Mouse (Mus musculus) hindbrain, embryonic 15.5 days (tissue): ENCODE measurements around the gene Gm21970. TPM values are rescaled to one million over a fixed set of nuclear protein-coding genes. Genes with fewer than 3 reads are reported as not detected.

Experiments used
- ATAC-seq: fragments of 200-750 bp; cut with Nextera tagmentation; 2 replicates; pipeline ENCODE4 v1.8.0; 2017; ENCODE audit warnings: low read depth, moderate number of reproducible peaks, moderate TSS enrichment; ENCODE audit not compliant: low FRiP score
- H3K27ac ChIP-seq: fragments of 300-500 bp; sonication (generic); replicated peaks from 2 replicates; pipeline ENCODE4 v1.5.1; 2015; ENCODE audit warnings: mild to moderate bottlenecking, inconsistent platforms
- H3K27me3 ChIP-seq: fragments of 300-500 bp; sonication (generic); 2 replicates; pipeline ENCODE4 v1.6.1; 2015; ENCODE audit warnings: control low read depth, inconsistent platforms
- H3K36me3 ChIP-seq: fragments of 300-500 bp; sonication (generic); 2 replicates; pipeline ENCODE4 v1.6.1; 2015; ENCODE audit warnings: control low read depth, inconsistent platforms
- H3K4me1 ChIP-seq: fragments of 300-500 bp; sonication (generic); replicated peaks from 2 replicates; pipeline ENCODE4 v1.6.1; 2015; ENCODE audit warnings: control low read depth, inconsistent platforms
- H3K4me2 ChIP-seq: fragments of 300-500 bp; sonication (generic); 2 replicates; pipeline ENCODE4 v1.6.1; 2015; ENCODE audit warnings: moderate library complexity, mild to moderate bottlenecking, inconsistent platforms
- H3K4me3 ChIP-seq: fragments of 300-500 bp; sonication (generic); 2 replicates; pipeline ENCODE4 v1.5.1; 2015; ENCODE audit warnings: mild to moderate bottlenecking, inconsistent platforms
- H3K9ac ChIP-seq: fragments of 300-500 bp; sonication (generic); 2 replicates; pipeline ENCODE4 v1.6.1; 2015; ENCODE audit warnings: inconsistent platforms
- H3K9me3 ChIP-seq: fragments of 300-500 bp; sonication (generic); 2 replicates; pipeline ENCODE4 v1.6.1; 2016; ENCODE audit warnings: control low read depth, inconsistent platforms
- WGBS: fragments of 180-500 bp; shearing (Covaris S2); methylation state at CpG from one replicate; pipeline ENCODE4 v1.1.7; 2015; 5-methylcytosine and 5-hydroxymethylcytosine counted together
- polyA plus RNA-seq: library from polyadenylated mRNA; unstranded; fragments of >200 nt; fragmentation: Nextera tagmentation; extraction: Ambion mirVana; gene quantifications from 2 replicates; pipeline ENCODE4 v1.2.1, GENCODE M21; 2015

The Gm21970 gene
- polyA plus RNA-seq, 1 experiment from 2014 or later = not detected

- no peaks in the 10 kb centered on the region for H3K36me3 ChIP-seq
- H3K4me1 ChIP-seq = no peaks in the 10 kb centered on the region
- H3K9ac ChIP-seq = no peak overlapping the region
- no peaks in the 10 kb centered on the region for H3K27me3 ChIP-seq
- no peak for ATAC-seq
- no peak overlapping the region for H3K4me3 ChIP-seq
- H3K9me3 ChIP-seq = no peaks in the 10 kb centered on the region
- WGBS = 83% methylated on average over 5 of the region's 5 CpGs
- H3K27ac ChIP-seq = no peak overlapping the region
- no peak overlapping the region for H3K4me2 ChIP-seq
Measured at GRCm38 (mm10) chr16:91445566-91445965, 54.0 kb downstream of the Gm21970 start.

DNA sequence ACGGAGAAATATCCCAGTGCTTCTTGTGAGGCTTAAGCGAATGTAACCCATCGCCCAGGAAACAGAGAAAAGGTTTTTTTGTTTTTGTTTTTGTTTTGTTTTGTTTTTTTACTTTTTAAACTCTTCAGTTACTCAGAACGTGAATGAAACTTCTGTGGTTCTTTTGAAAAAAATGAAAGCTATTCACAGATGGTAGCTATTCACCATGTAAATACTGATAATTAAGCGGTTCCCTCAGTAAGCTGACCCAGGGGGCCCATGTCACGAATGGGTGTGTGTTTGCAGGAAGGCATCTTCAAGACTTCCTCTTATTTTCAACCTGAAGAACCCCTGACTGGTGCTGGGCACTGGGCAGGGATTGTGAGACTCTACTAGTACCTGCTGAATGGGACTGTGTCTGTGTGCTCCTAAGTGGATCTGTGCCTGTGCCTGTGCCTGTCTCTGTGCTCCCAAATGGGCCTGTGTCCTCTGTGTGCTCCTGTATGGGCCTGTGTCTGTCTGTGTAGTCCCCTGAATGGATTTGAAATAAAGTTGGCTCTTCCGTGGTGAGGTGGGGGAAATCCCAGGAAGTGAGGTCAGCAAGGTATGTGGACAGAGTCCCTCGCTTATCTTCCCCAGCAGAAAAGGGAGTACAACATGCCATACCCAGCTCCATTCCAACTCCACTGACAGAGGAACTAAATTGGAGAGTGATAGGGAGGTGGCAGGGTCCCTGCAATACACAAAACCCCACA, 55.4 kb downstream of the Gm21970 start:
- no peaks in the 10 kb centered on the region for H3K4me1 ChIP-seq
- no peak overlapping the region for H3K27ac ChIP-seq
- H3K36me3 ChIP-seq = no peaks in the 10 kb centered on the region
- 76% methylated on average over 8 of the region's 8 CpGs for WGBS
- ATAC-seq = no peak
- H3K9ac ChIP-seq = no peak overlapping the region
- no peaks in the 10 kb centered on the region for H3K27me3 ChIP-seq
- no peaks in the 10 kb centered on the region for H3K9me3 ChIP-seq
- H3K4me2 ChIP-seq = no peak overlapping the region
- H3K4me3 ChIP-seq = no peak overlapping the region

- 86% methylated on average over 6 of the region's 6 CpGs for WGBS
Measured at GRCm38 (mm10) chr16:91447512-91447900, 56.0 kb downstream of the Gm21970 start.

GRCm38 (mm10) chr16:91448088-91448487, 56.6 kb downstream of the Gm21970 start:
- Histone ChIP-seq H3K36me3 (no peaks in the 10 kb centered on the region), H3K4me2 (no peak overlapping the region), H3K4me1 (no peaks in the 10 kb centered on the region), H3K27me3 (no peaks in the 10 kb centered on the region), H3K4me3 (no peak overlapping the region), H3K9me3 (no peaks in the 10 kb centered on the region), H3K9ac (no peak overlapping the region), H3K27ac (no peak overlapping the region)
- ATAC-seq = no peak
- WGBS = 95% methylated on average over 5 of the region's 5 CpGs

More at GRCm38 (mm10) chr16:91447512-91447900, 56.0 kb downstream of the Gm21970 start:
- Histone ChIP-seq H3K27me3 (no peaks in the 10 kb centered on the region), H3K4me2 (no peak overlapping the region), H3K27ac (no peak overlapping the region), H3K4me1 (no peaks in the 10 kb centered on the region), H3K9me3 (no peaks in the 10 kb centered on the region), H3K9ac (no peak overlapping the region), H3K4me3 (no peak overlapping the region), H3K36me3 (no peaks in the 10 kb centered on the region)
- no peak for ATAC-seq

- Histone ChIP-seq H3K4me2 (no peak overlapping the region), H3K9me3 (no peaks in the 10 kb centered on the region), H3K4me3 (no peak overlapping the region), H3K27me3 (no peaks in the 10 kb centered on the region), H3K27ac (no peak overlapping the region), H3K36me3 (no peaks in the 10 kb centered on the region), H3K9ac (no peak overlapping the region), H3K4me1 (no peaks in the 10 kb centered on the region)
- no peak for ATAC-seq
- 86% methylated on average over 7 of the region's 7 CpGs for WGBS
Measured at GRCm38 (mm10) chr16:91448895-91449294, 57.4 kb downstream of the Gm21970 start.

DNA sequence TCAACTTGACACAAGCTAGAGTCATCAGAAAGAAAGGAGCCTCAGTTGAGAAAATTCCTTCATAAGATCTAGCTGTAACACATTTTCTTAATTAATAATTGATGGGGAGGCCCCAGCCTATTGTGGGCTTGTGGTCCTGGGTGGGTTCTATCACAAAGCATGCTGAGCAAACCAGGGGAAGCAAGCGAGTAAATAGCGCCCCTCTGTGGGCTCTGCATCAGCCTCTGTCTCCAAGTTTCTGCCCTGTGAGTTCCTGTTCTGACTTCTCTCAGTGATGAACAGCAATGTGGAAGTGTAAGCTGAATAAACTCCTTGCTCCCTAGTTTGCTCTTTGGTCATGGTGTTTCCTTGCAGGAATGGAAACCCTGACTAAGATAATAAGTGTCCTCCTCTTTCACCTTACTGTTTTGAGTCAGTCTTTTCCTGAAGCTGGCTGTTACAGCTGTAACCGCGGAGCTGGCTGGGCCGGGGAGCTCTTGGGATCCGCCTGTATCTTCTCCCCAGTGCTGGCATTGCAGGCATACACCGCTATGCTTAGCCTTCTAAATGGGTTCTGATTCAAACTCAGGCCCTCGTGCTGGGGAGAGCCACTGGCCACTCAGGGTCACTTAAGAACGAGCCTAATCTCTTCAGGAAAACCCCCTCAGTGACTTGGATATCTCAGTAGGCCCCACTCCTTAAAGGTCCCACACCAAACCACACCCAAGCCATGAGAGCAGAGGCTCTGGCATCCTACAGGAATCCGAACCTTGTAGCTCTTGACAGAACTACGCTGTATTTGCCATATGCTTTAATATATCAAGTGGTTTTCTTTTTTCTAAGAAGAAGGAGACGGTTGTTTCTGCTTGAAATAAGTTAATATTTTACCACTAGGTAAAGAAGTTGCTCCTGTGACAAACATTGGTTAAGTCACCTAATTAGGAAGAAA, 58.9 kb downstream of the Gm21970 start:
- Histone ChIP-seq H3K4me2 (no peak overlapping the region), H3K4me1 (no peaks in the 10 kb centered on the region), H3K27me3 (no peaks in the 10 kb centered on the region), H3K4me3 (no peak overlapping the region), H3K36me3 (no peaks in the 10 kb centered on the region), H3K27ac (no peak overlapping the region), H3K9ac (no peak overlapping the region), H3K9me3 (no peaks in the 10 kb centered on the region)
- ATAC-seq = no peak
- WGBS = 87% methylated on average over 12 of the region's 12 CpGs

- Histone ChIP-seq H3K4me2 (no peak overlapping the region), H3K9ac (no peak overlapping the region), H3K9me3 (no peaks in the 10 kb centered on the region), H3K4me1 (no peaks in the 10 kb centered on the region), H3K27me3 (no peaks in the 10 kb centered on the region), H3K36me3 (no peaks in the 10 kb centered on the region), H3K27ac (no peak overlapping the region), H3K4me3 (no peak overlapping the region)
- ATAC-seq = no peak
- WGBS = 88% methylated on average over 2 of the region's 2 CpGs
Measured at GRCm38 (mm10) chr16:91451949-91452348, 60.4 kb downstream of the Gm21970 start.

GRCm38 (mm10) chr16:91452363-91452896, 60.9 kb downstream of the Gm21970 start:
- Histone ChIP-seq H3K9ac (no peak overlapping the region), H3K9me3 (no peaks in the 10 kb centered on the region), H3K4me3 (no peak overlapping the region), H3K27me3 (no peaks in the 10 kb centered on the region), H3K4me1 (no peaks in the 10 kb centered on the region), H3K4me2 (no peak overlapping the region), H3K36me3 (no peaks in the 10 kb centered on the region), H3K27ac (no peak overlapping the region)
- ATAC-seq = no peak
- 76% methylated on average over 6 of the region's 6 CpGs for WGBS

- WGBS = 75% methylated on average over 4 of the region's 4 CpGs
- no peak overlapping the region for H3K9ac ChIP-seq
- H3K9me3 ChIP-seq = no peaks in the 10 kb centered on the region
- no peak overlapping the region for H3K27ac ChIP-seq
- no peak overlapping the region for H3K4me2 ChIP-seq
- no peak for ATAC-seq
- H3K4me3 ChIP-seq = no peak overlapping the region
- no peaks in the 10 kb centered on the region for H3K27me3 ChIP-seq
- H3K4me1 ChIP-seq = no peaks in the 10 kb centered on the region
- no peaks in the 10 kb centered on the region for H3K36me3 ChIP-seq
Measured at GRCm38 (mm10) chr16:91455868-91456267, 64.3 kb downstream of the Gm21970 start.

- H3K27me3 ChIP-seq = no peaks in the 10 kb centered on the region
- no peak overlapping the region for H3K9ac ChIP-seq
- no peaks in the 10 kb centered on the region for H3K9me3 ChIP-seq
- no peak overlapping the region for H3K27ac ChIP-seq
- no peak overlapping the region for H3K4me2 ChIP-seq
- H3K4me3 ChIP-seq = no peak overlapping the region
- H3K4me1 ChIP-seq = no peaks in the 10 kb centered on the region
- H3K36me3 ChIP-seq = no peaks in the 10 kb centered on the region
- ATAC-seq = no peak; the same call in 1 of the 2 replicates
- WGBS = 73% methylated on average over 21 of the region's 21 CpGs
Measured at GRCm38 (mm10) chr16:91458301-91458746, 66.8 kb downstream of the Gm21970 start.

DNA sequence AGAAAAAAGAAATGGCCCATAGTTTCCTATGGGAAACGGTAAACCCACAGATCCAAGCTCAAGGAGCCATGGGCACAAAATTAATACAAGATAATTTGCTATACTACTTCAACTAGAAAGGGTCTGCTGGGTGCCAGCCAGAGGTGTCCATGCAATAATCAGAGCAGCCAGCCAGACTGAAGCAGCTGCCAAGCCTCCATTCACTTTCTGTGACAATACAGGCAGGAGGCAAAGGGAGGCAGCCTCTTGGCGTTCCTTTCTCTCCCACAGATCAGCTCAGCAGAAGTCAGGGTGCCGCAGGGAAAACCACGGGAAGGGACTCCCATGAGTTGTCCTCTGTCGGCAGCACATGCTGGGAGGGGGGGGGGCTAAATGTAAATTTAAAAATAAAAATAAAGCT, 67.5 kb downstream of the Gm21970 start:
- 29% methylated on average over 5 of the region's 5 CpGs for WGBS
- H3K9me3 ChIP-seq = no peaks in the 10 kb centered on the region
- H3K4me1 ChIP-seq = peaks cover 1% of the 10 kb centered on the region; the same call in 1 of the 2 replicates
- no peaks in the 10 kb centered on the region for H3K36me3 ChIP-seq
- no peak overlapping the region for H3K4me3 ChIP-seq
- H3K27me3 ChIP-seq = no peaks in the 10 kb centered on the region
- H3K4me2 ChIP-seq = no peak overlapping the region
- no peak for ATAC-seq
- no peak overlapping the region for H3K9ac ChIP-seq
- H3K27ac ChIP-seq = 0 out of 2 replicates have a peak overlapping the region, but pooled peaks have one; percentile 7

DNA sequence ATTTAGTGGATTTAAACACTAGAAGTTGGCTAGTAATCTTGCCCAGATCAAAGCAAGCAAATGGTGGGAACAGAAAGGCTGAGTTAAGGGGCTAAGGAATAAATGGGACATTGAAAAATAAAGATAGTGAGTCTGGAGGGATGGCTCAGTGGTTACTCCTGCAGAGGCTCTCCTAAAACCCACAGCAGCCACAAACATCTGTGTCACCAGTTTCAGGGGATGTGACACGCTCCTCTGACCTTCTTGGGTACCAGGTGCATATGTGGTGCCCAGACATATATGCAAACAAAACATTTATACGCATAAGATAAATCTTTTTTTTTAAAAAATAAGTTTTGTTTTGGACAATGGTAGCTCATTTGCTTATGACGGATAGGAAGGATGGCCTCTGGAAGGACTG, 67.9 kb downstream of the Gm21970 start:
- H3K9ac ChIP-seq = no peak overlapping the region
- ATAC-seq = no peak
- H3K27ac ChIP-seq = 0 out of 2 replicates have a peak overlapping the region, but pooled peaks have one; percentile 7
- no peaks in the 10 kb centered on the region for H3K27me3 ChIP-seq
- H3K9me3 ChIP-seq = no peaks in the 10 kb centered on the region
- H3K4me2 ChIP-seq = no peak overlapping the region
- H3K36me3 ChIP-seq = no peaks in the 10 kb centered on the region
- H3K4me3 ChIP-seq = no peak overlapping the region
- peaks cover 5% of the 10 kb centered on the region; the same call in 1 of the 2 replicates for H3K4me1 ChIP-seq
- 88% methylated on average over 3 of the region's 3 CpGs for WGBS
